In the genomic region with DNA sequence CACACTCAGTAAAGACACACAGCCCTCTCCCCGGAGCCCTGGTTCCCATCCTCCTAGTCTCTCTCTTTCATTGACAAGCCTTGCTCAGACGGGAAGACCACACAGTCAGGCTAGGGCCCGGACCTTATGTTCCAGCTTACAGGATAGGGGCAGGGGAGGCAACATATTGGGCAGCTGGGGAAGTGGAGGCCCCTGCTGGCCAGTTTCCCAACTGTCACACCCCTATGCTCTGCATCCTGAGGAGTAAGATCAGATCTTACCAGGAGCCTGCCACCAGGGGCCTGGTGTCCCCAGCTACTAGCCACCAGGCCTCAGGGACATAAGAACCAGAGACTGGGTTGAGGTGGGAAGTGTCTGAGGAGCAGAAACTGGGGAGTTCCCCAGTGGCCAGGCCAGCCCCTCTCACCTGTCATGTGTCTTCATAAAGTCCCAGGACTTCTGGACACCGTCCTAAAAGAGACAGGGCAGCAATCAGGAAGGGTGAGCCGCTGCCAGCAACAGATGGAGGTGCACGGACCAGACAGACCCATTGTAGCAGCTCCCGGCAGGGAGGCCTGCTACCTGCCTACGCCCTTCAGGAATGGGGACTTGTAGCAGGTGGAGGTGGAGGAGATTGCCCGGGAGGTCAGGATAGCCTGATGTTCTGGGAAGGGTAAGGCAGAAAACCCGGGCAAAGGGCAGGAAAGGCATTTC, we compare ENCODE assay signal across 8 mouse cellular contexts. TPM values are rescaled to one million over a fixed set of nuclear protein-coding genes. Genes with fewer than 3 reads are reported as not detected.
A peak's percentile ranks its signal among the peaks of the same experiment; 100 is the strongest.
DNase-seq lines count a peak whose midpoint lies in the region; ATAC-seq and TF ChIP-seq lines count a peak whose summit lies in the region.

No protein-coding gene starts in this region.

- no peak overlapping the region for H3K4me3 ChIP-seq in bone marrow, adult 2 months (replicated peaks; ENCODE audit: control insufficient read depth, low read depth, low read length)
- no peak overlapping the region for H3K4me3 ChIP-seq in embryonic facial prominence, embryonic 11.5 days (ENCODE audit: low read depth, low read length)
- H3K4me3 ChIP-seq in midbrain, embryonic 15.5 days = no peak overlapping the region

- H3K4me2 ChIP-seq in embryonic facial prominence, embryonic 11.5 days (ENCODE audit: low read depth, low read length) = no peak overlapping the region; the same call in 1 of the 2 replicates
- no peak overlapping the region for H3K4me2 ChIP-seq in midbrain, embryonic 15.5 days

- no peak for ATAC-seq in embryonic facial prominence, embryonic 11.5 days (replicated peaks; ENCODE audit: insufficient number of reproducible peaks, low FRiP score, low TSS enrichment, low read depth)
- no peak for ATAC-seq in midbrain, embryonic 15.5 days (replicated peaks)

- no peak overlapping the region for H3K27ac ChIP-seq in bone marrow, adult 2 months (ENCODE audit: control insufficient read depth, insufficient read depth, low read depth, low read length, poor library complexity)
- H3K27ac ChIP-seq in embryonic facial prominence, embryonic 11.5 days (replicated peaks; ENCODE audit: low read depth, low read length) = no peak overlapping the region
- no peak overlapping the region for H3K27ac ChIP-seq in midbrain, embryonic 15.5 days

- H3K4me1 ChIP-seq in bone marrow, adult 2 months (ENCODE audit: control insufficient read depth, insufficient read depth, low read length) = no peaks in the 10 kb centered on the region; the same call in 1 of the 2 replicates
- no peaks in the 10 kb centered on the region for H3K4me1 ChIP-seq in embryonic facial prominence, embryonic 11.5 days (ENCODE audit: control insufficient read depth, insufficient read depth, low read length)
- peaks cover 21% of the 10 kb centered on the region for H3K4me1 ChIP-seq in midbrain, embryonic 15.5 days

- TF ChIP-seq CTCF in bone marrow, adult 2 months (IDR thresholded peaks at IDR 0.05; ENCODE audit: control insufficient read depth, insufficient read depth, low read length) = peak; percentile 13; the same call in 1 of the 2 replicates

- WGBS in bone marrow, adult 2 months = 71% methylated on average over 10 of the region's 10 CpGs
- 55% methylated on average over 10 of the region's 10 CpGs for WGBS in embryonic facial prominence, embryonic 11.5 days
- 64% methylated on average over 10 of the region's 10 CpGs for WGBS in midbrain, embryonic 15.5 days

- peak; percentile 63 for DNase-seq in kidney, postnatal 10 days
- no peak for DNase-seq in kidney, postnatal 14 days
- peak; percentile 68 for DNase-seq in embryonic facial prominence, embryonic 11.5 days (ENCODE audit: low spot score)
- no peak for DNase-seq in natural killer cell, adult 2 months (ENCODE audit: low spot score in 2 of 2)
- no peak for DNase-seq in layer of hippocampus, postnatal 36 days
- no peak for DNase-seq in heart, postnatal 10 days

- H3K9me3 ChIP-seq in embryonic facial prominence, embryonic 11.5 days (replicated peaks; ENCODE audit: control insufficient read depth, low read length) = no peaks in the 10 kb centered on the region
- H3K9me3 ChIP-seq in midbrain, embryonic 15.5 days = no peaks in the 10 kb centered on the region

- intact Hi-C loops in heart, postnatal 10 days (cut with DNase I) = no loop called here

- H3K9ac ChIP-seq in embryonic facial prominence, embryonic 11.5 days (replicated peaks; ENCODE audit: low read length) = no peak overlapping the region
- H3K9ac ChIP-seq in midbrain, embryonic 15.5 days = peak overlapping the region; percentile 3; the same call in 1 of the 2 replicates

- no peaks in the 10 kb centered on the region for H3K36me3 ChIP-seq in embryonic facial prominence, embryonic 11.5 days (replicated peaks; ENCODE audit: control insufficient read depth, insufficient read depth, low read depth, low read length)
- no peaks in the 10 kb centered on the region for H3K36me3 ChIP-seq in midbrain, embryonic 15.5 days (replicated peaks)

- no peaks in the 10 kb centered on the region; the same call in 1 of the 2 replicates for H3K27me3 ChIP-seq in embryonic facial prominence, embryonic 11.5 days (ENCODE audit: control insufficient read depth, insufficient read depth, low read length)
- no peaks in the 10 kb centered on the region for H3K27me3 ChIP-seq in midbrain, embryonic 15.5 days (replicated peaks)

- no peak for TF ChIP-seq POLR2A in bone marrow, adult 2 months (IDR thresholded peaks at IDR 0.05; ENCODE audit: borderline replicate concordance, control insufficient read depth, low read depth, low read length)

RNA-seq across cellular contexts. Expression of a gene that starts 2.9 kb away (rescaled TPM):
- polyA plus RNA-seq in bone marrow, adult 2 months (2011; ENCODE audit: insufficient read depth, insufficient read length, low replicate concordance, missing spikeins) = 7.3 and 31.0 TPM in 2 replicates
- 75.8 and 83.4 TPM in 2 replicates for polyA plus RNA-seq in embryonic facial prominence, embryonic 11.5 days (2014; fragmentation: Nextera tagmentation; extraction: Ambion mirVana)
- polyA plus RNA-seq in midbrain, embryonic 15.5 days (2015; fragmentation: Nextera tagmentation; extraction: Ambion mirVana) = 60.6 and 60.8 TPM in 2 replicates
- 10 to 100 TPM; 11.4 to 13.1 TPM for total RNA-seq in layer of hippocampus, postnatal 36 days (2021)
- 10 to 100 TPM; 11.7 to 11.8 TPM for total RNA-seq in heart, postnatal 10 days (2021)

RNA-seq across cellular contexts. Expression of a gene that starts 9.4 kb away (rescaled TPM):
- 0.77 and 6.4 TPM in 2 replicates for polyA plus RNA-seq in bone marrow, adult 2 months (2011; ENCODE audit: insufficient read depth, insufficient read length, low replicate concordance, missing spikeins)
- 3.5 and 5.7 TPM in 2 replicates for polyA plus RNA-seq in embryonic facial prominence, embryonic 11.5 days (2014; fragmentation: Nextera tagmentation; extraction: Ambion mirVana)
- 16.4 and 18.4 TPM in 2 replicates for polyA plus RNA-seq in midbrain, embryonic 15.5 days (2015; fragmentation: Nextera tagmentation; extraction: Ambion mirVana)
- 10 to 100 TPM; 43.8 to 45.6 TPM for total RNA-seq in layer of hippocampus, postnatal 36 days (2021)
- 10 to 100 TPM; 36.1 to 38.5 TPM for total RNA-seq in heart, postnatal 10 days (2021)

RNA-seq across cellular contexts. Expression of a gene that starts 37.3 kb away (rescaled TPM):
- polyA plus RNA-seq in bone marrow, adult 2 months (2011; ENCODE audit: insufficient read depth, insufficient read length, low replicate concordance, missing spikeins) = 3.3 and 6.3 TPM in 2 replicates
- polyA plus RNA-seq in embryonic facial prominence, embryonic 11.5 days (2014; fragmentation: Nextera tagmentation; extraction: Ambion mirVana) = 19.0 and 19.7 TPM in 2 replicates
- polyA plus RNA-seq in midbrain, embryonic 15.5 days (2015; fragmentation: Nextera tagmentation; extraction: Ambion mirVana) = 57.4 and 60.2 TPM in 2 replicates
- total RNA-seq in layer of hippocampus, postnatal 36 days (2021) = 10 to 100 TPM; 55.4 to 56.3 TPM
- total RNA-seq in heart, postnatal 10 days (2021) = 10 to 100 TPM; 22.9 to 24.5 TPM

Comparison
In these comparisons a context has a peak if more than half of its experiments do, and no peak if none do; other contexts are left out.
1. DNase-seq: peak in kidney, postnatal 10 days (single experiment) and embryonic facial prominence, embryonic 11.5 days (single experiment); none in kidney, postnatal 14 days (single experiment), natural killer cell, adult 2 months (0 of 2), layer of hippocampus, postnatal 36 days (0 of 2) and heart, postnatal 10 days (0 of 2).